Mouse (Mus musculus) lung, embryonic 14.5 days (tissue): ENCODE results near the gene Csrnp3. TPM values are rescaled to one million over a fixed set of nuclear protein-coding genes. Genes with fewer than 3 reads are reported as not detected.
A peak's percentile ranks its signal among the peaks of the same experiment; 100 is the strongest.

ENCODE experiments used
- ATAC-seq: fragments of 200-750 bp; cut with Nextera tagmentation; 2 replicates; pipeline ENCODE4 v1.8.0; 2017; ENCODE audit warnings: mild to moderate bottlenecking, moderate TSS enrichment, moderate library complexity; ENCODE audit not compliant: insufficient read depth
- DNase-seq: peaks from one replicate; pipeline ENCODE4 v3.0.0-alpha.2; 2015
- H3K27ac ChIP-seq: fragments of 300-500 bp; sonication (generic); 2 replicates; pipeline ENCODE4 v1.5.1; 2014; ENCODE audit warnings: low read depth, mild to moderate bottlenecking, moderate library complexity
- H3K27me3 ChIP-seq: fragments of 300-500 bp; sonication (generic); 2 replicates; pipeline ENCODE4 v1.6.1; 2014; ENCODE audit warnings: low read length, control low read depth; ENCODE audit not compliant: insufficient read depth
- H3K36me3 ChIP-seq: fragments of 300-500 bp; sonication (generic); 2 replicates; pipeline ENCODE4 v1.6.1; 2014; ENCODE audit warnings: control low read depth; ENCODE audit not compliant: insufficient read depth
- H3K4me1 ChIP-seq: fragments of 300-500 bp; sonication (generic); 2 replicates; pipeline ENCODE4 v1.6.1; 2014; ENCODE audit warnings: antibody characterized with exemption, control low read depth; ENCODE audit not compliant: insufficient read depth
- H3K4me2 ChIP-seq: fragments of 300-500 bp; sonication (generic); 2 replicates; pipeline ENCODE4 v1.6.1; 2014; ENCODE audit warnings: mild to moderate bottlenecking
- H3K4me3 ChIP-seq: fragments of 300-500 bp; sonication (generic); 2 replicates; pipeline ENCODE4 v1.5.1; 2014; ENCODE audit warnings: low read depth, low read length
- H3K9ac ChIP-seq: fragments of 300-500 bp; sonication (generic); 2 replicates; pipeline ENCODE4 v1.6.1; 2014
- H3K9me3 ChIP-seq: fragments of 300-500 bp; sonication (generic); 2 replicates; pipeline ENCODE4 v1.6.1; 2016; ENCODE audit warnings: low read depth, low read length, control low read depth
- CTCF ChIP-seq: IDR thresholded peaks from 2 replicates; pipeline ENCODE4 v1.5.1; 2016; ENCODE audit warnings: antibody characterized with exemption, low read depth
- WGBS: fragments of 180-500 bp; shearing (Covaris S2); extraction: QIAGEN DNeasy Blood & Tissue Kit; methylation state at CpG from one replicate; pipeline ENCODE4 v1.1.7; 2014; 5-methylcytosine and 5-hydroxymethylcytosine counted together
- polyA plus RNA-seq: library from polyadenylated mRNA; unstranded; fragments of >200 nt; fragmentation: Nextera tagmentation; extraction: Ambion mirVana; gene quantifications from 2 replicates; pipeline ENCODE4 v1.2.1, GENCODE M21; 2014

Gene Csrnp3
- polyA plus RNA-seq, 1 experiment from 2014 or later = 0.53 TPM

GRCm38 (mm10) chr2:65994886-65995468 is 149.4 kb downstream of the Csrnp3 start:
- no peak overlapping the region for H3K4me3 ChIP-seq
- TF ChIP-seq CTCF = no peak
- WGBS = 36% methylated on average over 13 of the region's 13 CpGs
- H3K9ac ChIP-seq = no peak overlapping the region
- no peak overlapping the region for H3K27ac ChIP-seq
- no peaks in the 10 kb centered on the region for H3K27me3 ChIP-seq
- H3K9me3 ChIP-seq = no peaks in the 10 kb centered on the region
- H3K4me1 ChIP-seq = 0 out of 2 replicates have a peak, but pooled peaks cover 3% of the 10 kb centered on the region
- ATAC-seq (peak; percentile 24; the same call in 1 of the 2 replicates), DNase-seq (peak; percentile 32)
- H3K4me2 ChIP-seq = no peak overlapping the region
- no peaks in the 10 kb centered on the region for H3K36me3 ChIP-seq

GRCm38 (mm10) chr2:65998747-65999146 is 153.2 kb downstream of the Csrnp3 start:
- Histone ChIP-seq H3K9me3 (no peaks in the 10 kb centered on the region), H3K4me2 (no peak overlapping the region), H3K27ac (no peak overlapping the region), H3K9ac (no peak overlapping the region), H3K4me1 (0 out of 2 replicates have a peak, but pooled peaks cover 3% of the 10 kb centered on the region), H3K4me3 (no peak overlapping the region), H3K27me3 (no peaks in the 10 kb centered on the region), H3K36me3 (no peaks in the 10 kb centered on the region)
- 93% methylated on average over 2 of the region's 2 CpGs for WGBS
- DNase-seq (no peak), ATAC-seq (no peak)
- no peak for TF ChIP-seq CTCF

- WGBS = 86% methylated on average over 19 of the region's 19 CpGs
- ATAC-seq = no peak
- TF ChIP-seq CTCF = no peak
These were observed 163.6 kb downstream of the Csrnp3 start for GRCm38 (mm10) chr2:66008995-66009654.

GRCm38 (mm10) chr2:66009677-66010076 is 164.1 kb downstream of the Csrnp3 start:
- TF ChIP-seq CTCF = no peak
- DNase-seq = no peak
- no peaks in the 10 kb centered on the region for H3K4me1 ChIP-seq
- H3K27me3 ChIP-seq = no peaks in the 10 kb centered on the region
- H3K9ac ChIP-seq = no peak overlapping the region
- ATAC-seq = no peak
- H3K36me3 ChIP-seq = no peaks in the 10 kb centered on the region
- no peak overlapping the region for H3K4me3 ChIP-seq
- 74% methylated on average over 2 of the region's 2 CpGs for WGBS
- no peaks in the 10 kb centered on the region for H3K9me3 ChIP-seq
- no peak overlapping the region for H3K4me2 ChIP-seq
- H3K27ac ChIP-seq = no peak overlapping the region

More at GRCm38 (mm10) chr2:66008995-66009654, 163.6 kb downstream of the Csrnp3 start:
- Histone ChIP-seq H3K36me3 (no peaks in the 10 kb centered on the region), H3K4me2 (no peak overlapping the region), H3K27ac (no peak overlapping the region), H3K27me3 (no peaks in the 10 kb centered on the region), H3K4me3 (no peak overlapping the region), H3K9me3 (no peaks in the 10 kb centered on the region), H3K4me1 (no peaks in the 10 kb centered on the region), H3K9ac (no peak overlapping the region)
- no peak for DNase-seq

- 83% methylated on average over 9 of the region's 9 CpGs for WGBS
These were observed 173.1 kb downstream of the Csrnp3 start for GRCm38 (mm10) chr2:66018711-66019110.

GRCm38 (mm10) chr2:66019235-66019634 is 173.7 kb downstream of the Csrnp3 start:
- Histone ChIP-seq H3K27ac (no peak overlapping the region), H3K4me1 (no peaks in the 10 kb centered on the region), H3K9me3 (no peaks in the 10 kb centered on the region), H3K27me3 (no peaks in the 10 kb centered on the region), H3K4me3 (no peak overlapping the region), H3K36me3 (no peaks in the 10 kb centered on the region), H3K9ac (no peak overlapping the region), H3K4me2 (no peak overlapping the region)
- no peak for ATAC-seq
- TF ChIP-seq CTCF = no peak
- no peak for DNase-seq
- 89% methylated on average over 19 of the region's 19 CpGs for WGBS

More at GRCm38 (mm10) chr2:66018711-66019110, 173.1 kb downstream of the Csrnp3 start:
- H3K9ac ChIP-seq = no peak overlapping the region
- H3K27ac ChIP-seq = no peak overlapping the region
- H3K4me1 ChIP-seq = no peaks in the 10 kb centered on the region
- no peak overlapping the region for H3K4me3 ChIP-seq
- no peaks in the 10 kb centered on the region for H3K36me3 ChIP-seq
- no peak overlapping the region for H3K4me2 ChIP-seq
- TF ChIP-seq CTCF = no peak
- ATAC-seq (no peak), DNase-seq (no peak)
- no peaks in the 10 kb centered on the region for H3K27me3 ChIP-seq
- no peaks in the 10 kb centered on the region for H3K9me3 ChIP-seq

GRCm38 (mm10) chr2:66023419-66023818 is 177.9 kb downstream of the Csrnp3 start:
- H3K9ac ChIP-seq = no peak overlapping the region
- H3K4me1 ChIP-seq = no peaks in the 10 kb centered on the region
- no peaks in the 10 kb centered on the region for H3K9me3 ChIP-seq
- no peak overlapping the region for H3K4me3 ChIP-seq
- ATAC-seq = no peak
- no peaks in the 10 kb centered on the region for H3K27me3 ChIP-seq
- H3K4me2 ChIP-seq = no peak overlapping the region
- DNase-seq = no peak
- 90% methylated on average over 9 of the region's 9 CpGs for WGBS
- no peak overlapping the region for H3K27ac ChIP-seq
- H3K36me3 ChIP-seq = no peaks in the 10 kb centered on the region
- no peak for TF ChIP-seq CTCF
